Mouse (Mus musculus) embryo, embryonic 11 days (tissue): ENCODE results near the gene Gm21861.
"Not testable (repeated sequence)": the region's sequence is repeated elsewhere in the genome, so short reads cannot be mapped to it uniquely, and the experiment has no call there.

Experiments used
- DNase-seq: peaks from one replicate; pipeline ENCODE4 v3.0.0-alpha.2; 2015

The Gm21861 gene

GRCm38 (mm10) chrY:58814497-58814896, at the start of gene Gm21861:
Gene Gm21861 (minus strand): TSS chrY:58814597.
- not testable (repeated sequence) for DNase-seq
